Mouse (Mus musculus) kidney, adult 2 months (tissue): ENCODE data around the gene Phyhd1.

ENCODE experiments used
- CTCF ChIP-seq: fragments of 200-500 bp; conservative IDR thresholded peaks from 2 replicates; pipeline ENCODE4 v1.5.1; 2011; ENCODE audit warnings: low read depth, mild to moderate bottlenecking, control low read depth, low read length, moderate library complexity, mixed read lengths; ENCODE audit not compliant: insufficient read depth, insufficient read length
- POLR2A ChIP-seq: fragments of 200-500 bp; IDR thresholded peaks from one replicate; pipeline ENCODE4 v1.6.1; 2011; ENCODE audit warnings: low read depth, low read length, control low read depth

- TF ChIP-seq POLR2A (no peak), CTCF (no peak)
Observed at GRCm38 (mm10) chr2:30216293-30216692, 49.7 kb upstream of the Phyhd1 start.
